Mouse (Mus musculus): ENCODE measurements around the gene Alkbh6.

Gene Alkbh6

GRCm38 (mm10) chr7:30332622-30333259 is 24.2 kb downstream of the Alkbh6 start:
- no peak for DNase-seq

- peak; percentile 51 to 64 for DNase-seq
Observed at GRCm38 (mm10) chr7:30333436-30333835, 24.9 kb downstream of the Alkbh6 start.

- no peak for DNase-seq
Observed at GRCm38 (mm10) chr7:30334563-30334962, 26.0 kb downstream of the Alkbh6 start.

GRCm38 (mm10) chr7:30335688-30336087 is 27.2 kb downstream of the Alkbh6 start:
- no peak for DNase-seq

- peak; percentile 73 to 81 for DNase-seq
Observed at GRCm38 (mm10) chr7:30336384-30336783, 27.9 kb downstream of the Alkbh6 start.

- DNase-seq: no peak
Observed at GRCm38 (mm10) chr7:30339432-30340109, 31.1 kb downstream of the Alkbh6 start.

DNA sequence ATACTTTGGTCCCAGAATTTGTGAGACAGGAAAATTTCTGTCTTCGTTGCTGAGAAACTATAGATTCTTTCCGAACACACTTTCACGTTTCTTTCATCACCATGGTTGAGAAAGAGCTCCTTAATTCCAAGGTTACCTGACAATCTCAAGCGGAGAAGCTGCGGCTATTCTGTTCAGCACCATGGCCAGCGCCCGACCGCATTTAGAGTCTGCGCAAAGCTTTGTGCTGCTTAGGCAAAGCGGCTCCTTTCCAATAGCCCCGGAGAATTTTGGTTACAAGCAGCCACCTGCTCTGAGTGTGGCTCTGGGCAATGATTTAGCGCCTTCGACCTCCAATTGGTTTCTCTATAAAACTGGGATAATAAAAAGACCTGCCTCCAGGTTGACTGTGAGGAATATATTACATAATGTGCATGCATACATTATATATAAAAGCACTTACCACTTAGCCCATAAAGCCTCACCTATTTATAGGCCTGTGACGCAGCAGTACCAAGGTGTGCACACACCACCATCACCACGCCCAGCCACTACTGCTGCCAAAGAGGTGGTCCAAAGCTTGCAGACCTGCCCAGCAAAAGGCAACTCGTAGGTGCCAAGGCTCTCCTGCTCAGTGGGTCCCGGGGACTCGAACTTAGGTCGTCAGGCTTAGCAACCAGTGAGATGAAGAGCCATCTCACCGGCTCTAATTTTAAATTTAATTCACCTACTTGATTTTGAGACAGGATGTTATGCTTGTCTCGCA is 38.3 kb downstream of the Alkbh6 start:
- DNase-seq: peak; percentile 45 to 59

GRCm38 (mm10) chr7:30347828-30348227 is 39.3 kb downstream of the Alkbh6 start:
- peak; percentile 18 to 36 for DNase-seq

DNA sequence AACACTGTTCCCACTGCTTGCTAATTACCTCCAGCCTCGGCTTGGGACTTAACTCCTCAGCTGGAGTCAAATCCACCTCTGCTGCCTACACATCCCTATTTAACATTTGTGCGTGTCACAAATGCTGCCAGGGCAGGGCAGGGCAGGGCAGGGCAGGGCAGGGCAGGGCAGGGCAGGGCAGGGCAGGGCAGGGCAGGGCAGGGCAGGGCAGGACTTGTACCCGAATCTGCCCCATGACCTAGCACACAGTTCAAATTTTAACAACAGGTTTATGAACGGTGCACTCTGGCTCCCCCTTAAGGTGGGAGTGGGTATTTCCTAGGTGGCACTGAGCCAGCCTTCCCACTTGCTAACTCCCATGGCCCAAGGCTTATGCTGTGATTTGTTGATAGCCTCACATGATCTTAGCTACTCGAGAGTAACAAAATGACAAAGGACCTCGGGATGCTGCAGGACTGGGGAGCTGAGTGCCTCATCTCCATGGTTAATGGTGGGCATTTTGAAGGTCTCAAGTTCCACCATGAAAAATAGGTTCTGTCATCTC is 44.8 kb downstream of the Alkbh6 start:
- DNase-seq: peak; percentile 52 to 65

DNA sequence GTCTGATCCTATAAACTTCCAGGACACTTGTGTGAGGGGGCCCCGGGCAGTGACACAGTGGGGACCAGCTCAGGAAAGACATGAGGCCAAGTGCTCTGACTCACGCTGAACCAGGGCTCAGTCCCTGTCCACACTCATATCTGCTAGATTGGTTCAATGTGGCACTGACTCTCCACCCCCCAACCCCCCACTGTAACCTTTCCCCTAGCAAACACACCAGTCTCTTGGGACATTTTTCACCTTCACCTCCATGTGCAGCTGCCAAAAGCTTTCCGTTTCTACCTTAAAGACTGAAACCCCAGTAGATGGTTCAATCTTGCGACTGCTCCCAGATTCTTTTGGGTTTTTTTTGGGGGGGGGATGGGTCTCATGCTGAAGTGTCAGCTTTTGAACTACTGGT is 45.5 kb downstream of the Alkbh6 start:
- DNase-seq: no peak

GRCm38 (mm10) chr7:30358378-30359186 is 50.1 kb downstream of the Alkbh6 start:
- no peak for DNase-seq

DNA sequence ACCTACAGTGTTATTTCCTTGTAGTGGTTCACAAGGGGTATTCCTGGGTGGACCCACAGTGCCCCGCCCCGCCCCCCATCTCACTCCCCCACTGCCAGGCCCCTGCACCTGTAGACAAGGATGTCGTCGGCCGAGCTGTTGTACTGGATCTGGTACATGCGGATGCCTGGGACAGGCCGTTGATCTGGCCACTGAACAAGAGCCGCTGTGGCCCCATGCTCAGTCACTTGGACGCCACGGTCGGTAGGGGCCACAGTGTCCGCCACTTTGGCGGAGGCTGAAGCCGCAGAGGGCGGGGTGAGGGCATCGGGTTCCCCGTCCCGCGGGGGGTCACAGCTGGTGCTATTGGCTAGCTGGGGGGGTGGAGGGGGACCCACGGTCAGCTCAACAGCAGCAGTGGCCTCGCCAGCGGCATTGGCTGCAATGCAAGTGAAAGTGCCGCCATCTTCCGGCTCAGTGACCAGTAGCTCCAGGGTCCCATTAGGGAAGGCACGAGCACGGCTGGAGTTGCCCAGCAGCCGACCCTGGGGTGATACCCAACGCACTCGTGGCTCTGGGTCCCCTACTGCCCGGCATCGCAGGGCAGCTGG is 50.9 kb downstream of the Alkbh6 start:
- no peak for DNase-seq

DNA sequence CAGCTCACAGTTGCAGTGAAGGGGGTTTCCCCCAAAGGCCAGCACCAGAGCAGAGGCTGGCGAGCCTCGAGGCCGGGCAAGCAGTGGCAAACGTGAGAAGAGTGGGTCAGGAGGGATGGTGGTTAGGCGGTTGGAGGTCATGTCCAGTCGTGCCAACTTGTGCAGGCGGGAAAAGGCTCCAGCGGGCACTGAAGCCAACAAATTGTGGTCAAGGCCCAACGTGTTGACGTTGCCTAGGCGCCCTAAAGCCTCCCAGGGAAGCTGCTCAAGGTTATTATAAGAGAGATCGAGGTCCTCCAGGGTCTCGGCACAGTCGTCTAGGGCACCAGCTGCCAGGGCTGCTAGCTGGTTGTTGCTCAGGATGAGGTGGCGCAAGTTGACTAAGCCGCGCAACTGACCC is 51.5 kb downstream of the Alkbh6 start:
- DNase-seq: no peak

GRCm38 (mm10) chr7:30362652-30363343 is 54.3 kb downstream of the Alkbh6 start, which contains the start of gene Lrfn3:
Lrfn3 (minus strand) TSS chr7:30362772.
- peak in 1 of 2 experiments; percentile 33 for DNase-seq

- no peak for DNase-seq
Observed at GRCm38 (mm10) chr7:30363344-30363738, 54.8 kb downstream of the Alkbh6 start.
